Mouse (Mus musculus) adipocyte (in vitro differentiated cells): ENCODE data around the gene Tlr2.
A peak's percentile ranks its signal among the peaks of the same experiment; 100 is the strongest.

Experiments
- DNase-seq: peaks from one replicate; pipeline ENCODE4 v3.0.0-alpha.2; 2016; ENCODE audit warnings: low spot score

Tlr2 gene

GRCm38 (mm10) chr3:83827684-83828083 lies 13.9 kb downstream of the Tlr2 start:
- DNase-seq = no peak

- DNase-seq = no peak
Measured at GRCm38 (mm10) chr3:83823774-83824173, 17.8 kb downstream of the Tlr2 start.

GRCm38 (mm10) chr3:83816372-83816925 lies 25.1 kb downstream of the Tlr2 start:
- DNase-seq = no peak

- peak; percentile 19 for DNase-seq
Measured at GRCm38 (mm10) chr3:83812863-83813262, 28.7 kb downstream of the Tlr2 start.

- DNase-seq = no peak
Measured at GRCm38 (mm10) chr3:83811987-83812386, 29.6 kb downstream of the Tlr2 start.

- no peak for DNase-seq
Measured at GRCm38 (mm10) chr3:83808483-83808882, 33.1 kb downstream of the Tlr2 start.

- no peak for DNase-seq
Measured at GRCm38 (mm10) chr3:83801649-83802155, 39.9 kb downstream of the Tlr2 start.

- DNase-seq = no peak
Measured at GRCm38 (mm10) chr3:83799486-83799885, 42.1 kb downstream of the Tlr2 start.

- DNase-seq = peak; percentile 68
Measured at GRCm38 (mm10) chr3:83797828-83798227, 43.7 kb downstream of the Tlr2 start.

- peak; percentile 28 for DNase-seq
Measured at GRCm38 (mm10) chr3:83797098-83797497, 44.5 kb downstream of the Tlr2 start.

- no peak for DNase-seq
Measured at GRCm38 (mm10) chr3:83791444-83791843, 50.1 kb downstream of the Tlr2 start.

- DNase-seq = no peak
Measured at GRCm38 (mm10) chr3:83789651-83790451, 51.7 kb downstream of the Tlr2 start.

- DNase-seq = no peak
Measured at GRCm38 (mm10) chr3:83787776-83788305, 53.7 kb downstream of the Tlr2 start.

GRCm38 (mm10) chr3:83787086-83787485 lies 54.5 kb downstream of the Tlr2 start:
- DNase-seq = no peak
